Mouse (Mus musculus) bone marrow macrophage, adult 2 months (primary cell): ENCODE measurements around the gene Dqx1. TPM values are rescaled to one million over a fixed set of nuclear protein-coding genes. Genes with fewer than 3 reads are reported as not detected.
A peak's percentile ranks its signal among the peaks of the same experiment; 100 is the strongest.

Experiments
- H3K27ac ChIP-seq: 2 replicates; pipeline ENCODE4 v1.5.1; 2012; ENCODE audit warnings: low read depth, low read length; ENCODE audit not compliant: insufficient read depth
- H3K4me1 ChIP-seq: 2 replicates; pipeline ENCODE4 v1.6.1; 2012; ENCODE audit warnings: low read length; ENCODE audit not compliant: control insufficient read depth, insufficient read depth
- H3K4me3 ChIP-seq: 2 replicates; pipeline ENCODE4 v1.5.1; 2012; ENCODE audit warnings: mild to moderate bottlenecking, low read length, moderate library complexity; ENCODE audit not compliant: insufficient read depth
- CTCF ChIP-seq: IDR thresholded peaks from 2 replicates; pipeline ENCODE4 v1.5.1; 2012; ENCODE audit warnings: low read depth, mild to moderate bottlenecking, low read length, moderate library complexity
- POLR2A ChIP-seq: IDR thresholded peaks from 2 replicates; pipeline ENCODE4 v1.6.1; 2012; ENCODE audit warnings: mild to moderate bottlenecking, low read depth, low read length, borderline replicate concordance
- polyA plus RNA-seq: library from polyadenylated mRNA; stranded (reverse); fragments of >200 nt; gene quantifications from 2 replicates; pipeline ENCODE4 v1.2.4, GENCODE M21; 2012; ENCODE audit not compliant: missing spikeins, insufficient read depth, insufficient read length

Gene Dqx1
- polyA plus RNA-seq, 1 experiment, result 0.83 TPM

DNA sequence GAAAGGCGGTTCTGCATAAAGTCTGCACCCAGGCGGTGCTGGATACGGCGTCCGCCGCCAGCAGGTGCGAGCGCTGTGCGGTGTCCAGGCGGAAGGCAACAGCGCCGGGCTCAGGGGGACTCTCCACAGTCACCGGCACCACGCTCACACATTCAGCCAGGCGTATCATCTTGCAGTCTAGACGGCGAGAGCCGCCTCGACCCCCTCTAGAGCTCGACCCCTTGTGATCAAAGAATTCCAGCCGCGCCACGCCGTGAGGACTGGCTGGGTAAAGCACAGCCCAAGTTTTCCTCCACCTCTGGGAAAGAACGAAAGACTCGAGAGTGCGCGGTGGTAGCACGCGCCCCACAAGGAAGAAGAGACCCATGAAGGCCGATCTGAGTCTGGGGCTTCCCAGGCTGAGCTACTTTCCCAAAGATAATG lies 24.9 kb upstream of the Dqx1 start:
- H3K4me1 ChIP-seq, result peaks cover 12% of the 10 kb centered on the region
- TF ChIP-seq POLR2A, result no peak
- no peak for TF ChIP-seq CTCF
- H3K4me3 ChIP-seq, result peak overlapping the region; percentile 78
- peak overlapping the region; percentile 78 for H3K27ac ChIP-seq

- Histone ChIP-seq H3K4me3 (peak within 1 kb of the TSS; percentile 78), H3K4me1 (peaks cover 15% of the 10 kb centered on the region), H3K27ac (peak within 1 kb of the TSS; percentile 78)
- TF ChIP-seq POLR2A, result no peak
- no peak for TF ChIP-seq CTCF
These were observed 24.1 kb upstream of the Dqx1 start, which contains the start of the genes Dok1 and Loxl3 for GRCm38 (mm10) chr6:83033249-83034185. Gene Dok1, minus strand, starts transcription at chr6:83033471. Gene Loxl3, plus strand, starts transcription at chr6:83034173.

- Histone ChIP-seq H3K4me1 (peaks cover 16% of the 10 kb centered on the region), H3K4me3 (no peak overlapping the region), H3K27ac (no peak overlapping the region)
- TF ChIP-seq CTCF (no peak), POLR2A (no peak)
These were observed 23.1 kb upstream of the Dqx1 start for GRCm38 (mm10) chr6:83034463-83035055.

- H3K4me1 ChIP-seq, result peaks cover 31% of the 10 kb centered on the region
These were observed 20.5 kb upstream of the Dqx1 start for GRCm38 (mm10) chr6:83037188-83037587.

GRCm38 (mm10) chr6:83038496-83039012 lies 19.1 kb upstream of the Dqx1 start:
- peak overlapping the region; percentile 29 for H3K27ac ChIP-seq
- TF ChIP-seq CTCF (no peak), POLR2A (no peak)
- no peak overlapping the region for H3K4me3 ChIP-seq
- H3K4me1 ChIP-seq, result peaks cover 41% of the 10 kb centered on the region

More at GRCm38 (mm10) chr6:83037188-83037587, 20.5 kb upstream of the Dqx1 start:
- no peak for TF ChIP-seq POLR2A
- TF ChIP-seq CTCF, result no peak
- no peak overlapping the region for H3K27ac ChIP-seq
- H3K4me3 ChIP-seq, result no peak overlapping the region

- peaks cover 55% of the 10 kb centered on the region for H3K4me1 ChIP-seq
- no peak overlapping the region for H3K4me3 ChIP-seq
- TF ChIP-seq POLR2A, result no peak
- H3K27ac ChIP-seq, result peak overlapping the region; percentile 76
These were observed 17.0 kb upstream of the Dqx1 start for GRCm38 (mm10) chr6:83040601-83041000.

- Histone ChIP-seq H3K27ac (peak overlapping the region; percentile 98), H3K4me1 (peaks cover 62% of the 10 kb centered on the region), H3K4me3 (no peak overlapping the region)
- TF ChIP-seq CTCF, result no peak
- 0 out of 2 replicates have a peak, but pooled peaks have one; percentile 47 for TF ChIP-seq POLR2A
These were observed 14.1 kb upstream of the Dqx1 start for GRCm38 (mm10) chr6:83043561-83043960.

DNA sequence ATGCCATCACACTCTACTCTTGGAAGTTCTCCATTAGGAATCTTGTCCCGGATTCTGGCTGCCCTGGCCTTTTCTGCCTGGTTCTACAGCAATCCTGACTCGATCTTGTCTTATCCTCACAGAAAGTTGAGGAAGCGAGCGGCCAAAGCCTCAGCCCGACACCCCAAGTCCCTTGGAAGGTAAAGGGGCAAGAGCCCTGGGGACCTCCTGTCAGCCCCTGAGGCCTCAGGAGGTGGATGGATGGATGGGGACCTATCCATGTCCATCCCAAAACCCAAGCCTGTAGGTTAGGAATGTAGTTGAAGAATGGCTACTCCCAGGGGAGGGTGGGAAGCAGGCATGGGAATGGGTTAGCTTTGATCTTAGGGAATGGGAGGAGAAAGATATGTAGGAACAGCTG lies 13.7 kb upstream of the Dqx1 start:
- H3K4me3 ChIP-seq, result no peak overlapping the region
- peak overlapping the region; percentile 98 for H3K27ac ChIP-seq
- TF ChIP-seq POLR2A (no peak), CTCF (no peak)
- peaks cover 62% of the 10 kb centered on the region for H3K4me1 ChIP-seq

GRCm38 (mm10) chr6:83044742-83045141 lies 12.9 kb upstream of the Dqx1 start:
- H3K4me1 ChIP-seq, result peaks cover 60% of the 10 kb centered on the region

DNA sequence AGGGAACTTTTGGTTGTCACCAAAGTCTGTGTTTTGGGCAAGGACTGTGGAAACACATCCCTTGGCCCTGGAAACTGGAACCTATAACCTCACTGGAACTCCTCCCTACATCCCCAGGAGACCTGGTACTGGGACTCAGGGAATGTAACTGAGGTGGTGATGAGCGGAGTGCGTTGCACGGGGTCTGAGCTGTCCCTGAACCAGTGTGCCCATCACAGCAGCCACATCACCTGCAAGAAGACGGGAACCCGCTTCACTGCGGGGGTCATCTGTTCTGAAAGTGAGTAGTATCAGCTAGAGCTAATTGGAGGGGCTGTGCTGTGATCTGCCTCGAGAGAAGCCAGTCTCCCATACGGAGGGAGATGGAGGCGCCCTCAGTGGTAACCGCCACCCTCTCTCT lies 8.3 kb upstream of the Dqx1 start:
- Histone ChIP-seq H3K27ac (no peak overlapping the region), H3K4me1 (peaks cover 24% of the 10 kb centered on the region), H3K4me3 (no peak overlapping the region)
- no peak for TF ChIP-seq CTCF
- no peak for TF ChIP-seq POLR2A

More at GRCm38 (mm10) chr6:83044742-83045141, 12.9 kb upstream of the Dqx1 start:
- no peak for TF ChIP-seq CTCF
- no peak for TF ChIP-seq POLR2A
- peak overlapping the region; percentile 98 for H3K27ac ChIP-seq
- H3K4me3 ChIP-seq, result no peak overlapping the region
